Mouse (Mus musculus) hindbrain, postnatal 0 days (tissue): ENCODE data around the gene Rps6kl1. TPM values are rescaled to one million over a fixed set of nuclear protein-coding genes. Genes with fewer than 3 reads are reported as not detected.

ENCODE experiments used
- ATAC-seq: fragments of 200-750 bp; cut with Nextera tagmentation; 2 replicates; pipeline ENCODE4 v1.8.0; 2017; ENCODE audit warnings: mild to moderate bottlenecking, moderate TSS enrichment, moderate library complexity
- DNase-seq: peaks from one replicate; pipeline ENCODE4 v3.0.0-alpha.2; 2015; ENCODE audit warnings: low spot score
- H3K27ac ChIP-seq: fragments of 300-500 bp; sonication (generic); 2 replicates; pipeline ENCODE4 v1.5.1; 2014; ENCODE audit warnings: mild to moderate bottlenecking
- H3K27me3 ChIP-seq: fragments of 300-500 bp; sonication (generic); 2 replicates; pipeline ENCODE4 v1.6.1; 2014; ENCODE audit warnings: low read length, mixed read lengths; ENCODE audit not compliant: insufficient read depth
- H3K36me3 ChIP-seq: fragments of 300-500 bp; sonication (generic); 2 replicates; pipeline ENCODE4 v1.6.1; 2014; ENCODE audit warnings: low read length, mixed read lengths; ENCODE audit not compliant: insufficient read depth
- H3K4me1 ChIP-seq: fragments of 300-500 bp; sonication (generic); 2 replicates; pipeline ENCODE4 v1.6.1; 2014; ENCODE audit warnings: antibody characterized with exemption, low read length, mixed read lengths; ENCODE audit not compliant: insufficient read depth
- H3K4me2 ChIP-seq: fragments of 300-500 bp; sonication (generic); 2 replicates; pipeline ENCODE4 v1.6.1; 2014; ENCODE audit warnings: low read depth, mild to moderate bottlenecking, low read length, moderate library complexity, mixed read lengths
- H3K4me3 ChIP-seq: fragments of 300-500 bp; sonication (generic); 2 replicates; pipeline ENCODE4 v1.5.1; 2014; ENCODE audit warnings: low read length
- H3K9ac ChIP-seq: fragments of 300-500 bp; sonication (generic); replicated peaks from 2 replicates; pipeline ENCODE4 v1.6.1; 2014; ENCODE audit warnings: mild to moderate bottlenecking, low read length, moderate library complexity, mixed read lengths
- H3K9me3 ChIP-seq: fragments of 300-500 bp; sonication (generic); 2 replicates; pipeline ENCODE4 v1.6.1; 2016; ENCODE audit warnings: low read length, mixed read lengths
- CTCF ChIP-seq: IDR thresholded peaks from 2 replicates; pipeline ENCODE4 v1.5.1; 2016; ENCODE audit warnings: antibody characterized with exemption, control low read depth, low read depth
- WGBS: fragments of 180-500 bp; shearing (Covaris S2); extraction: QIAGEN DNeasy Blood & Tissue Kit; methylation state at CpG from one replicate; pipeline ENCODE4 v1.1.7; 2014; 5-methylcytosine and 5-hydroxymethylcytosine counted together
- polyA plus RNA-seq: library from polyadenylated mRNA; unstranded; fragments of >200 nt; fragmentation: Nextera tagmentation; extraction: Ambion mirVana; gene quantifications from 2 replicates; pipeline ENCODE4 v1.2.1, GENCODE M21; 2015
- total RNA-seq: library from RNA; depleted of rRNA; stranded (reverse); fragments of >200 nt; gene quantifications from 2 replicates; pipeline ENCODE4 v1.2.3, GENCODE M21; 2014

Gene Rps6kl1
- total and polyA plus RNA-seq, 2 experiments from 2014 or later: 30.8 to 42.0 TPM

- peaks cover 15% of the 10 kb centered on the region for H3K36me3 ChIP-seq
- no peak overlapping the region for H3K27ac ChIP-seq
- 79% methylated on average over 7 of the region's 7 CpGs for WGBS
- H3K9ac ChIP-seq: no peak overlapping the region
- TF ChIP-seq CTCF: no peak
- ATAC-seq: no peak
- no peak overlapping the region for H3K4me2 ChIP-seq
- H3K9me3 ChIP-seq: no peaks in the 10 kb centered on the region
- no peaks in the 10 kb centered on the region for H3K27me3 ChIP-seq
- DNase-seq: no peak
- peaks cover 10% of the 10 kb centered on the region for H3K4me1 ChIP-seq
- H3K4me3 ChIP-seq: no peak overlapping the region
These were observed 35.4 kb downstream of the Rps6kl1 start for GRCm38 (mm10) chr12:85115678-85116077.

DNA sequence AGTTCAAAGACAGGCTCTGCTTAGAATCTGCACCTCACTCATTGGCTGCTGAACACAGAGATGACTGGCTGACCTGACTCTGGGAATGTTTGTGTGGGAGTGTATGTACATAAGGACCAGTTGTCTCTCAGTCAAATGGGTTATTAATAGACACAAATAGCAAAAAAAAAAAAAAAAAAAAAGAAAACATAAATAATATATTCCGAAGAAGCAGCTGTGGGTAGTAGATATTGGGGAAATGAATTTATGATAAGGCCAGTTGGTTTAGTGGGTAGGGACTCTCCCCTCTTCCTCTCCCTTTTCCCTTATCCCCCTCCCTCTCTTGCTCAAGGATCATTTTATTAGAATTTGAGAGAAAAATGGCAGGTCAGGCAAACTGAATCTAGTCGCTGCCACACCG is 37.1 kb downstream of the Rps6kl1 start:
- H3K9me3 ChIP-seq: no peaks in the 10 kb centered on the region
- H3K4me2 ChIP-seq: no peak overlapping the region
- no peak overlapping the region for H3K9ac ChIP-seq
- ATAC-seq (no peak), DNase-seq (no peak)
- H3K4me3 ChIP-seq: no peak overlapping the region
- H3K27ac ChIP-seq: no peak overlapping the region
- H3K4me1 ChIP-seq: peaks cover 10% of the 10 kb centered on the region
- H3K27me3 ChIP-seq: no peaks in the 10 kb centered on the region
- WGBS: 96% methylated on average over 3 of the region's 3 CpGs
- H3K36me3 ChIP-seq: peaks cover 9% of the 10 kb centered on the region
- no peak for TF ChIP-seq CTCF

GRCm38 (mm10) chr12:85113337-85113736 is 37.7 kb downstream of the Rps6kl1 start:
- no peak for TF ChIP-seq CTCF
- no peak for ATAC-seq
- Histone ChIP-seq H3K4me3 (no peak overlapping the region), H3K36me3 (peaks cover 7% of the 10 kb centered on the region), H3K27ac (no peak overlapping the region), H3K27me3 (no peaks in the 10 kb centered on the region), H3K9ac (no peak overlapping the region), H3K4me2 (no peak overlapping the region), H3K9me3 (no peaks in the 10 kb centered on the region), H3K4me1 (peaks cover 10% of the 10 kb centered on the region)
- WGBS: 89% methylated on average over 3 of the region's 3 CpGs
- no peak for DNase-seq

GRCm38 (mm10) chr12:85112550-85113251 is 38.4 kb downstream of the Rps6kl1 start:
- H3K9me3 ChIP-seq: no peaks in the 10 kb centered on the region
- peaks cover 10% of the 10 kb centered on the region for H3K4me1 ChIP-seq
- ATAC-seq (no peak), DNase-seq (no peak)
- TF ChIP-seq CTCF: no peak
- H3K4me3 ChIP-seq: no peak overlapping the region
- H3K4me2 ChIP-seq: peak overlapping the region; percentile 77; the same call in 1 of the 2 replicates
- no peak overlapping the region for H3K9ac ChIP-seq
- no peaks in the 10 kb centered on the region for H3K27me3 ChIP-seq
- WGBS: 88% methylated on average over 7 of the region's 7 CpGs
- peaks cover 7% of the 10 kb centered on the region for H3K36me3 ChIP-seq
- no peak overlapping the region for H3K27ac ChIP-seq

GRCm38 (mm10) chr12:85110698-85111592 is 40.1 kb downstream of the Rps6kl1 start, which contains the start of the genes Prox2 and Dlst:
Gene Prox2 (minus strand): TSS chr12:85110759.
Gene Dlst (plus strand): TSS chr12:85110833.
- Histone ChIP-seq H3K27ac (peak within 1 kb of the TSS; percentile 71), H3K4me2 (peak within 1 kb of the TSS; percentile 77), H3K9me3 (no peaks in the 10 kb centered on the region), H3K4me3 (peak within 1 kb of the TSS; percentile 60), H3K36me3 (no peaks in the 10 kb centered on the region; the same call in 1 of the 2 replicates), H3K27me3 (no peaks in the 10 kb centered on the region), H3K4me1 (peaks cover 10% of the 10 kb centered on the region), H3K9ac (peak within 1 kb of the TSS; percentile 66)
- WGBS: under 1% methylated on average over 80 of the region's 83 CpGs
- peak; percentile 97 for ATAC-seq
- peak; percentile 93 for DNase-seq
- 0 out of 2 replicates have a peak, but pooled peaks have one; percentile 1 for TF ChIP-seq CTCF

DNA sequence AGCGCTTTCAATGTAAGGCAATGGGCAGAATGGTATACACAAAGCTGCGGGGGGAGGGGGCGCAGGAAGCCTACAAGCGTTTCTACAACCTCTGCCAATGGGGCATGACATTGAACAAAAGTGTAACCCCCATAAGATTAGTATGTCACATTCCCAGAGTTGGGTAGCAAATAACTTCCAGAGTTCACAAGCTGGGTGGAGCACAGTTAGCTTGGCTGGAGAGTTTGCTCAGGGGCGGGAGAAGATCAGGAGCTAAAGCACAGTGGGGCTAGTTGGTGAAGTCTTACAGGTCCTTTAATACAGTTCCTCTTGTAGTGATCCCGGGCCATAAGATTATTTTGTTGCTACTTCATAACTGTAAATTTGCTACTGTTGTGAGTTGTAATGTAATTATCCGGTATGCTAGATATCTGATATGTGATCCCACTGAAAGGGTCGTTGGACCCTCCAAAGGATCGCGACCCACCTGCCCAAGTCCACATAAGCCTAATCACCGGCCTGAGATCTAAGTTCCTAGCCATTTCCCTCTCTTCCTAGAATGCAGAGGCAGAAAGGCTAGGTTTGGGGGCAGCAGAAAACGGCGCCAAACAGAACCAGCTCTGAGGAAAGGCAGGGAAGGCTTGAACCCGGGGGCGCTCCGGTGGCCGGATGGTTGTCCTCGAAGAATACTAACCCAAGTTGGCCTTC is 40.9 kb downstream of the Rps6kl1 start:
- peak overlapping the region; percentile 66 for H3K9ac ChIP-seq
- ATAC-seq (no peak), DNase-seq (no peak)
- H3K4me1 ChIP-seq: peaks cover 10% of the 10 kb centered on the region
- peak; percentile 21; the same call in 1 of the 2 replicates for TF ChIP-seq CTCF
- H3K9me3 ChIP-seq: no peaks in the 10 kb centered on the region
- H3K4me3 ChIP-seq: peak overlapping the region; percentile 60
- no peaks in the 10 kb centered on the region for H3K27me3 ChIP-seq
- peak overlapping the region; percentile 77 for H3K4me2 ChIP-seq
- no peaks in the 10 kb centered on the region; the same call in 1 of the 2 replicates for H3K36me3 ChIP-seq
- 15% methylated on average over 18 of the region's 18 CpGs for WGBS
- peak overlapping the region; percentile 71 for H3K27ac ChIP-seq
